ENCODE assay signal across 13 mouse cellular contexts in genomic region chr3:111069843-111070242, GRCm38 (mm10).
DNase-seq lines count a peak whose midpoint lies in the region; ATAC-seq and TF ChIP-seq lines count a peak whose summit lies in the region.
"Had no signal": no experiment of that assay in that cellular context is flagged by ENCODE, and none has a peak within 500 bp of the region (broad histone marks: within the 10 kb centered on the region; RNA-seq: fewer than 3 reads in every experiment).

No protein-coding gene starts in this region.

- DNase-seq in frontal cortex, postnatal 25 days (ENCODE audit: low spot score in 2 of 2): no peak
- peak; percentile 8 for DNase-seq in A20 (ENCODE audit: low read depth, low spot score)
- no peak for DNase-seq in adrenal gland, adult 18-20 months (ENCODE audit: low spot score in 2 of 2)
- no peak for DNase-seq in cerebellum, adult 2 months
- DNase-seq: heart, adult 2 months; heart, postnatal 36 days had no signal

- no peak overlapping the region for H3K9ac ChIP-seq in hindbrain, embryonic 12.5 days
- H3K9ac ChIP-seq in midbrain, embryonic 16.5 days (ENCODE audit: low read depth, low read length): no peak overlapping the region
- H3K9ac ChIP-seq: kidney, embryonic 15.5 days; stomach, embryonic 15.5 days had no signal

- TF ChIP-seq CTCF in cerebellum, adult 2 months (IDR thresholded peaks at IDR 0.05; ENCODE audit: borderline replicate concordance, insufficient read depth, low read depth, low read length): no peak

- H3K4me3 ChIP-seq in hindbrain, embryonic 12.5 days: no peak overlapping the region
- H3K4me3 ChIP-seq in midbrain, embryonic 16.5 days (ENCODE audit: low read depth, low read length): no peak overlapping the region
- no peak overlapping the region for H3K4me3 ChIP-seq in cerebellum, adult 2 months (replicated peaks; ENCODE audit: insufficient read depth, low read depth, low read length)
- H3K4me3 ChIP-seq: heart, adult 2 months; kidney, embryonic 15.5 days; stomach, embryonic 15.5 days had no signal

- H3K27ac ChIP-seq in hindbrain, embryonic 12.5 days: no peak overlapping the region
- no peak overlapping the region for H3K27ac ChIP-seq in midbrain, embryonic 16.5 days (ENCODE audit: low read length)
- H3K27ac ChIP-seq in cerebellum, adult 2 months (ENCODE audit: insufficient read depth, low read length): no peak overlapping the region
- H3K27ac ChIP-seq: heart, adult 2 months; kidney, embryonic 15.5 days; stomach, embryonic 15.5 days had no signal

- H3K27me3 ChIP-seq in hindbrain, embryonic 12.5 days: no peaks in the 10 kb centered on the region
- H3K27me3 ChIP-seq in midbrain, embryonic 16.5 days (ENCODE audit: control insufficient read depth, insufficient read depth, low read depth, low read length): no peaks in the 10 kb centered on the region
- no peaks in the 10 kb centered on the region for H3K27me3 ChIP-seq in cerebellum, adult 2 months (ENCODE audit: control insufficient read depth, insufficient read depth, low read length)
- H3K27me3 ChIP-seq: kidney, embryonic 15.5 days; stomach, embryonic 15.5 days had no signal

- H3K4me1 ChIP-seq in hindbrain, embryonic 12.5 days: no peaks in the 10 kb centered on the region
- 0 out of 2 replicates have a peak, but pooled peaks cover 2% of the 10 kb centered on the region for H3K4me1 ChIP-seq in midbrain, embryonic 16.5 days (ENCODE audit: control insufficient read depth, insufficient read depth, low read length)
- H3K4me1 ChIP-seq in cerebellum, adult 2 months (ENCODE audit: control insufficient read depth, insufficient read depth, low read length): no peaks in the 10 kb centered on the region
- H3K4me1 ChIP-seq: kidney, embryonic 15.5 days; stomach, embryonic 15.5 days had no signal

- H3K9me3 ChIP-seq in hindbrain, embryonic 12.5 days (replicated peaks): no peaks in the 10 kb centered on the region
- no peaks in the 10 kb centered on the region for H3K9me3 ChIP-seq in midbrain, embryonic 16.5 days (replicated peaks; ENCODE audit: control insufficient read depth, low read length, poor library complexity, severe bottlenecking)
- H3K9me3 ChIP-seq: kidney, embryonic 15.5 days; stomach, embryonic 15.5 days had no signal

- no peak for TF ChIP-seq POLR2A in cerebellum, adult 2 months (IDR thresholded peaks at IDR 0.05; ENCODE audit: borderline replicate concordance, insufficient read depth, low read length)

- no peak overlapping the region for H3K4me2 ChIP-seq in hindbrain, embryonic 12.5 days (replicated peaks)
- no peak overlapping the region for H3K4me2 ChIP-seq in midbrain, embryonic 16.5 days (ENCODE audit: low read length)
- H3K4me2 ChIP-seq: kidney, embryonic 15.5 days; stomach, embryonic 15.5 days had no signal

- peak; percentile 96 for ATAC-seq in frontal cortex, adult (ENCODE audit: low TSS enrichment)
- peak; percentile 85 for ATAC-seq in hindbrain, embryonic 12.5 days (ENCODE audit: low FRiP score)
- ATAC-seq in midbrain, embryonic 16.5 days: peak; percentile 67; the same call in 1 of the 2 replicates
- no peak for ATAC-seq in erythroblast, adult 5-6 weeks (replicated peaks; ENCODE audit: low FRiP score, poor library complexity, severe bottlenecking)
- ATAC-seq: lung, postnatal 0 days had no signal

- 45% methylated on average over 2 of the region's 2 CpGs for WGBS in hindbrain, embryonic 12.5 days
- WGBS in midbrain, embryonic 16.5 days: 55% methylated on average over 2 of the region's 2 CpGs
- WGBS in cerebellum, adult 2 months: 61% methylated on average over 2 of the region's 2 CpGs

- no peaks in the 10 kb centered on the region for H3K36me3 ChIP-seq in hindbrain, embryonic 12.5 days
- H3K36me3 ChIP-seq in midbrain, embryonic 16.5 days (ENCODE audit: control insufficient read depth, insufficient read depth, low read length): no peaks in the 10 kb centered on the region
- H3K36me3 ChIP-seq: kidney, embryonic 15.5 days; stomach, embryonic 15.5 days had no signal
